Mouse (Mus musculus) embryonic facial prominence, embryonic 10.5 days (tissue): Measurements from ENCODE around the gene Gnptg. TPM values are rescaled to one million over a fixed set of nuclear protein-coding genes. Genes with fewer than 3 reads are reported as not detected.

Experiments
- DNase-seq: peaks from one replicate; pipeline ENCODE4 v3.0.0-alpha.2; 2017; ENCODE audit warnings: low spot score
- H3K27ac ChIP-seq: fragments of 300-500 bp; sonication (generic); replicated peaks from 2 replicates; pipeline ENCODE4 v1.5.1; 2016; ENCODE audit warnings: mild to moderate bottlenecking
- H3K27me3 ChIP-seq: fragments of 300-500 bp; sonication (generic); replicated peaks from 2 replicates; pipeline ENCODE4 v1.6.1; 2016; ENCODE audit warnings: low read depth, mild to moderate bottlenecking; ENCODE audit not compliant: poor library complexity, severe bottlenecking
- H3K36me3 ChIP-seq: fragments of 300-500 bp; sonication (generic); replicated peaks from 2 replicates; pipeline ENCODE4 v1.6.1; 2016; ENCODE audit warnings: mild to moderate bottlenecking, moderate library complexity
- H3K4me1 ChIP-seq: fragments of 300-500 bp; sonication (generic); 2 replicates; pipeline ENCODE4 v1.6.1; 2016
- H3K4me3 ChIP-seq: fragments of 300-500 bp; sonication (generic); 2 replicates; pipeline ENCODE4 v1.5.1; 2016; ENCODE audit warnings: mild to moderate bottlenecking, moderate library complexity
- H3K9me3 ChIP-seq: fragments of 300-500 bp; sonication (generic); 2 replicates; pipeline ENCODE4 v1.6.1; 2016; ENCODE audit warnings: mild to moderate bottlenecking
- WGBS: fragments of 180-500 bp; shearing (Covaris S2); methylation state at CpG from one replicate; pipeline ENCODE4 v1.1.7; 2016; 5-methylcytosine and 5-hydroxymethylcytosine counted together
- microRNA-seq: library from miRNA; unstranded; fragments of <30 nt; microRNA quantifications from one replicate; pipeline ENCODE4, GENCODE M21; 2017
- polyA plus RNA-seq: library from polyadenylated mRNA; unstranded; fragments of >200 nt; fragmentation: Nextera tagmentation; extraction: Ambion mirVana; gene quantifications from 2 replicates; pipeline ENCODE4 v1.2.1, GENCODE M21; 2016

Gnptg gene
- polyA plus RNA-seq, 1 experiment from 2014 or later, result 36.1 TPM

GRCm38 (mm10) chr17:25211705-25212104 is 28.2 kb downstream of the Gnptg start:
- WGBS, result 93% methylated on average over 4 of the region's 4 CpGs
- no peaks in the 10 kb centered on the region for H3K4me1 ChIP-seq
- H3K27me3 ChIP-seq, result no peaks in the 10 kb centered on the region
- DNase-seq, result no peak
- no peaks in the 10 kb centered on the region for H3K9me3 ChIP-seq
- no peak overlapping the region for H3K4me3 ChIP-seq
- no peak overlapping the region for H3K27ac ChIP-seq
- peaks cover 98% of the 10 kb centered on the region for H3K36me3 ChIP-seq

DNA sequence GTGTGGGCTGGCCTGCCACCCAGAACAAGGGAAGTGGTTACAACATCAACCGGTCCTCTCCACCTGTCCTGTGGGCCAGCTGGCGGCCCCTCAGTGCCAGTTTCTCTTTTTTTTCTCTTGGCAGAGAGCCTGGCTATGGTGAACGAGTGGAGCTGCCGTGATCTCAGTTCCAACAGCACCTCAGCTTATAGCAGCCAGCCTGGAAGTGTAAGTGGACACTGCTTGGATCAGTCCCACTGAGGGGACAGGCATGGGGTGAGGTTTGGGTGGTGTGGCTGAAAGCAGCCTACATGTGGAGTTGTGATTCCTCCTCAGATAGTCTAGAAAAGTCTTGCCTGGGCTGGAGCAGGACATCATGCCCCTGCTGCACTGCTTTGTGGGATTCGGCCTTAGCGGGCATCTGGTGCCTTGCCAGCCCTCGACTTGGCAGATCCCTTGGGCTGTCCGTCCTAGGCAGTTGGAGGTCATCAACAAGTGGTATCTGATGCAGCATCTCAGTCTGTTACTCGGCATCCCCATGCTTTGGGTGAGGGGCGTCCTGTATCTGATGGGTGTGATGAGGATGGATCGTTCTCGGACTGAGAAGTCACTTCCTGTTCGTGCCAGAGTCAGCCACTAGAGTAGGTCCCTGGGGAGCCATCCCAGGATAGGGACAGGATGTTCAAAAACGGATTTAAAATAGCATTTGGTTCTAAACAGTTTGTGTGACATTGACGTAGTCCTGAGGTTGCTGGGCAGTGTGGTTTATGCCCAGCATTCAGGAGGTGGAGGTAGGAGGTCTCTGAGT is 29.1 kb downstream of the Gnptg start:
- Histone ChIP-seq H3K9me3 (no peaks in the 10 kb centered on the region), H3K27ac (no peak overlapping the region), H3K27me3 (no peaks in the 10 kb centered on the region), H3K36me3 (peaks cover 98% of the 10 kb centered on the region), H3K4me1 (no peaks in the 10 kb centered on the region), H3K4me3 (no peak overlapping the region)
- DNase-seq, result no peak
- 89% methylated on average over 15 of the region's 15 CpGs for WGBS

DNA sequence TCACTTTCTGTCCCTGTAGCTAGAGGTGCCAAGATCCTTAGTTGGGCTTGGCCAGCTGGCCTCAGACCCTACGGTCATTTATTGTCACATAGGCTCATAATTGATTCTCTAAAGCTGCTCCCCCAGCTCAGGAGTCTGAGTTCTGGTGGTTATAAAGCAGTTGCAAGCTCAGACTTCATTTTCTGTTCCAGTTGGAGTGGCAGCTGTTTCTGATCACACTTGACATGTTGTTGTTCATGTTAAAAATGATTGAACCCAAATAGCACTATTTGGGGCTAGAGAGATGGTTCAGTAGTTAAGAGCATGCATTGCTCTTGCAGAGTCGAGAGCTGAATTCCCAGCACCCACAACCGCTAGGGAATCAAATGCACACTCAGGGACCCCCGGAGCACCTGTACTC is 29.9 kb downstream of the Gnptg start:
- DNase-seq, result no peak
- WGBS, result 93% methylated on average over 4 of the region's 4 CpGs
- Histone ChIP-seq H3K9me3 (no peaks in the 10 kb centered on the region), H3K27ac (no peak overlapping the region), H3K27me3 (no peaks in the 10 kb centered on the region), H3K4me1 (no peaks in the 10 kb centered on the region), H3K36me3 (peaks cover 98% of the 10 kb centered on the region), H3K4me3 (no peak overlapping the region)

DNA sequence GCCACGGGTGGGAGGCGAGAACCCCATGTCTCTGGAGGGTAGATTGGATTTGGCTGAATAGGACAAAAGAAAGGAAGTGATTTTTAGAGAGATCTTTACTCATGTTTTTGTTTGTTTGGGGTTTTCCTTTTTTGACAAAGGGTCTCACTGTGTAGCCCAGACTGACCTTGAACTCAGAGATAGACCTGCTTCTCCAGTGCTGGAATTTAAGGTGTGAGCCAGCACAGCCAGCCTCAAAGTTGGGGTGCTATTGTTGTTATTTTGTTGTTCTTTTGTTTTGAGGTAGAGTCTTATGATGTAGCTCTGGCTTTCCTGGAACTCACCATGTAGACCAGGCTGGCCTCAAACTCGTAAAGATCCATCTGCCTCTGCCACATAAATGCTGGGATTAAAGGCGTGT is 37.5 kb downstream of the Gnptg start:
- WGBS, result 92% methylated on average over 4 of the region's 4 CpGs
- peaks cover 86% of the 10 kb centered on the region for H3K36me3 ChIP-seq
- no peak overlapping the region for H3K27ac ChIP-seq
- no peaks in the 10 kb centered on the region for H3K27me3 ChIP-seq
- no peak overlapping the region for H3K4me3 ChIP-seq
- DNase-seq, result no peak
- no peaks in the 10 kb centered on the region for H3K4me1 ChIP-seq
- H3K9me3 ChIP-seq, result no peaks in the 10 kb centered on the region

- H3K4me1 ChIP-seq, result peaks cover 42% of the 10 kb centered on the region
- H3K27ac ChIP-seq, result peak overlapping the region; percentile 94
- peaks cover 46% of the 10 kb centered on the region for H3K36me3 ChIP-seq
- peak overlapping the region; percentile 97 for H3K4me3 ChIP-seq
- no peaks in the 10 kb centered on the region for H3K27me3 ChIP-seq
- 4% methylated on average over 16 of the region's 16 CpGs for WGBS
- DNase-seq, result no peak
- H3K9me3 ChIP-seq, result no peaks in the 10 kb centered on the region
Measured at GRCm38 (mm10) chr17:25189091-25189490, 50.8 kb downstream of the Gnptg start.

DNA sequence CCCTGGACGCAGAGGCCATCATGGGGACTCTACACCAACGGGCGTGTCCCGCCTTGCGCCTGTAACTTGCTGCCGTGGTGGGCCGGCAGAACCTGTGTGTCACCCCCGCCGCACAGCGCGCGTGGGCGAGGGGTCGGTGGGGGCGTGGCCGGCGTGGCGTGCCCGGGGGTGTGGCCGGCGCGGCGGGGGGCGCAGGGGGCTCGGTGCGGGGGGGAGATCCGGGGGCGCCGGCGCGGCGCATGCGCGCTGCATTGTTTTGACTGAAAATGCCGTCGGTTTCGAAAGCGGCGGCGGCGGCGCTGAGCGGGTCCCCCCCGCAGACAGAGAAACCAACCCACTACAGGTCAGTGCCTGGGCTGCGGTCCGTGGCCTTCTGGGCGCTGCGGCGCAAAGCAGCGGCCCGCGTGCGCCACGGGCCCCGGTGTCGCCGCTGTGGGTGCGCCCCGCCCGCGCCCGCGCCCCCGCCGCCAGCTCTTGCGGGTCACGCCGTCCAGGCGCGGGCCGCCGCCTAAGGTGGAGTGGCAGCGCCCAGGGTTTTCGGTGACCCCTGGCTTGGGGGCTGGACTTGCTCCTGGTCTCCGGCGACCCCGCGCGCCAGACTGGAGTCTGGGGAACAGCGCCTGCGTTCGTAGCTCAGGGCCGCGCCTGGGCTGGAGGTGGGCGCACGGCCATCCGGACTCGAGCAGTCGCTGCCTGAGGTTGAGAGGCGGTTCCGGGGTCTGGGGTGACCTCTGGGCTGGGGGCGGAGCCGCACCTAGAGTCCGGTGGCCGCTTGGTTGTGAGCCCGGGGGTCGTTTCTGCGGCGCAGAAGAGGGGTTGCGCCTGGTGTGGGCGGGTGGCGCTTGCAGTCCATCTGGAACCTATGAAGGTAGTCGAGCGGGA is 51.5 kb downstream of the Gnptg start, which contains the start of gene Unkl:
Gene Unkl (plus strand): TSS at position 248 of the 882 bp plus-strand sequence.
- Histone ChIP-seq H3K9me3 (no peaks in the 10 kb centered on the region), H3K4me1 (peaks cover 47% of the 10 kb centered on the region), H3K36me3 (peaks cover 39% of the 10 kb centered on the region), H3K27ac (peak within 1 kb of the TSS; percentile 94), H3K27me3 (no peaks in the 10 kb centered on the region), H3K4me3 (peak within 1 kb of the TSS; percentile 97)
- DNase-seq, result peak; percentile 87
- under 1% methylated on average over 104 of the region's 104 CpGs for WGBS

DNA sequence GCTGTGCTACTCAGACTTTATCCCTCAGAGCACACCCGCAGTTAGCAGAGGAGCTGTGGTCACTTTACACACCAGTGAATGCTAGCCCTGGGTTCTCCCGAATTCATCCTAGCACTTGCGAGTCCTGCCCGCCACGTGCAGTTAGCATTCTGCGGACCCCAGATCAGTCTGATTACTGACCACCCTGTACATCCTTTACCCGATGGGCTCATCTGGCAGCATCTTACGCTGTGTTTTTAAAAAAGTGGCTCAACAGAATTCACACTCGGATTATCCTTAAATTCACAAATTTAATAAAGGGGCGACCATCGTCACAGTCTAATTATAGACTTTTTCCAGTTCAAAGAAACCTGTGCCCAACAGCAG is 52.2 kb downstream of the Gnptg start:
- Histone ChIP-seq H3K4me3 (peak overlapping the region; percentile 97), H3K27ac (peak overlapping the region; percentile 94), H3K36me3 (peaks cover 32% of the 10 kb centered on the region), H3K4me1 (peaks cover 51% of the 10 kb centered on the region), H3K27me3 (no peaks in the 10 kb centered on the region), H3K9me3 (no peaks in the 10 kb centered on the region)
- 9% methylated on average over 11 of the region's 11 CpGs for WGBS
- DNase-seq, result peak; percentile 15

DNA sequence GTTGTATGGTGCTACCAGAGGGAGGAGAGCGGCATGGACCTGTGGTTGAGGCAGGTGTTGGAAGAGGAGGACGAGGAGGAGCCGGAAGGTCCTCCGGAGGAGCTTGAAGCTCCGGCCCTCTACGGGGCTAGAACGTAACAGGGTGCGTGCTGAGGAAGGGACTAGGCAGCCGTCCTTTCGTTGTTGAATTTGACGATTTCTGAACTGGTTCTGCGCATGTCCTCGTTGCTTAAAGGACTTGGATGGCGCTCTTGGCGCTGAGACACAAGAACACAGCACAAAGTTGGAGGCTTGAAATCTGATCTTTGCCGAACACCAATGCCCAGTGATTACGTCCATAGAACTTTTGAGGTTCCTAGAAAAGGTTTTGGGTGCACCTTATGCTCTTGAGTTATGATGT is 55.0 kb downstream of the Gnptg start:
- H3K27ac ChIP-seq, result peak overlapping the region; percentile 90
- no peaks in the 10 kb centered on the region for H3K9me3 ChIP-seq
- 8% methylated on average over 17 of the region's 17 CpGs for whole genome bisulfite sequencing
- H3K27me3 ChIP-seq, result peaks cover 10% of the 10 kb centered on the region
- no peak for DNase-seq
- H3K4me1 ChIP-seq, result peaks cover 53% of the 10 kb centered on the region
- H3K36me3 ChIP-seq, result peaks cover 10% of the 10 kb centered on the region
- peak overlapping the region; percentile 97 for H3K4me3 ChIP-seq

- H3K27ac ChIP-seq, result peak within 1 kb of the TSS; percentile 90
- WGBS, result under 1% methylated on average over 50 of the region's 50 CpGs
- H3K36me3 ChIP-seq, result peaks cover 10% of the 10 kb centered on the region
- no peaks in the 10 kb centered on the region for H3K9me3 ChIP-seq
- H3K27me3 ChIP-seq, result peaks cover 10% of the 10 kb centered on the region
- DNase-seq, result peak; percentile 97
- H3K4me3 ChIP-seq, result peak within 1 kb of the TSS; percentile 97
- H3K4me1 ChIP-seq, result peaks cover 45% of the 10 kb centered on the region
Measured at GRCm38 (mm10) chr17:25184129-25184691, 55.7 kb downstream of the Gnptg start, which contains the start of gene BC003965. Gene BC003965, plus strand, starts transcription at chr17:25184554.

Small RNA genes within 50 kb of the gene (microRNA-seq; reads per million reads assigned to microRNA genes)
- 1.2 reads per million for gene Mir3547

Other genes starting within 250 kb of the Gnptg start
- 8.3 and 8.6 TPM in 2 replicates for gene Cramp1l, start 224.3 kb downstream of the Gnptg start, polyA plus RNA-seq
- 31.5 and 31.6 TPM in 2 replicates for gene Ift140, start 224.0 kb downstream of the Gnptg start, polyA plus RNA-seq
- 10.6 and 11.0 TPM in 2 replicates for gene Tmem204, start 156.5 kb downstream of the Gnptg start, polyA plus RNA-seq
- 54.0 and 55.5 TPM in 2 replicates for gene Telo2, start 124.2 kb downstream of the Gnptg start, polyA plus RNA-seq
- gene Ptx4, start 119.4 kb downstream of the Gnptg start, polyA plus RNA-seq, result 0.09 and 0.14 TPM in 2 replicates
- 24.4 and 27.5 TPM in 2 replicates for gene Clcn7, start 106.7 kb downstream of the Gnptg start, polyA plus RNA-seq
- gene Ccdc154, start 77.7 kb downstream of the Gnptg start, polyA plus RNA-seq, result not detected in 2 replicates
- not detected in 2 replicates for gene Gm38655, start 64.7 kb downstream of the Gnptg start, polyA plus RNA-seq
- 35.5 and 36.9 TPM in 2 replicates for gene BC003965, start 55.6 kb downstream of the Gnptg start, polyA plus RNA-seq
- 9.6 and 10.9 TPM in 2 replicates for gene Unkl, start 51.7 kb downstream of the Gnptg start, polyA plus RNA-seq
- gene Tsr3, start within 50 bp of the Gnptg start, polyA plus RNA-seq, result 75.4 and 78.6 TPM in 2 replicates
- 0.67 and 0.94 TPM in 2 replicates for gene Baiap3, start 16.2 kb upstream of the Gnptg start, polyA plus RNA-seq
- 952 and 961 TPM in 2 replicates for gene Ube2i, start 34.5 kb upstream of the Gnptg start, polyA plus RNA-seq
- not detected in 2 replicates for gene Prss34, start 58.3 kb upstream of the Gnptg start, polyA plus RNA-seq
- not detected in 2 replicates for gene Prss28, start 68.5 kb upstream of the Gnptg start, polyA plus RNA-seq
- gene Prss29, start 78.5 kb upstream of the Gnptg start, polyA plus RNA-seq, result not detected in 2 replicates
- gene Tpsab1, start 105.4 kb upstream of the Gnptg start, polyA plus RNA-seq, result not detected in 2 replicates
- gene Tpsb2, start 126.2 kb upstream of the Gnptg start, polyA plus RNA-seq, result not detected in 2 replicates
- not detected in 2 replicates for gene Tpsg1, start 129.1 kb upstream of the Gnptg start, polyA plus RNA-seq
- 2.9 and 3.3 TPM in 2 replicates for gene Cacna1h, start 193.7 kb upstream of the Gnptg start, polyA plus RNA-seq
- gene Tekt4, start 214.5 kb upstream of the Gnptg start, polyA plus RNA-seq, result 0.33 TPM in 1 of 2 replicates, not detected in the other